Mouse (Mus musculus) thymus, adult 2 months (tissue): ENCODE measurements around the gene Tnn.

ENCODE experiments used
- CTCF ChIP-seq: fragments of 200-500 bp; IDR thresholded peaks from 2 replicates; pipeline ENCODE4 v1.5.1; 2012; ENCODE audit warnings: mild to moderate bottlenecking, control low read depth, low read length, moderate library complexity, borderline replicate concordance; ENCODE audit not compliant: control insufficient read depth, poor library complexity, insufficient read depth; ENCODE audit errors: extremely low read depth
- POLR2A ChIP-seq: fragments of 200-500 bp; IDR thresholded peaks from 2 replicates; pipeline ENCODE4 v1.6.1; 2012; ENCODE audit warnings: mild to moderate bottlenecking, low read length, control low read depth, moderate library complexity; ENCODE audit not compliant: control insufficient read depth, poor library complexity, insufficient read depth; ENCODE audit errors: extremely low read depth

DNA sequence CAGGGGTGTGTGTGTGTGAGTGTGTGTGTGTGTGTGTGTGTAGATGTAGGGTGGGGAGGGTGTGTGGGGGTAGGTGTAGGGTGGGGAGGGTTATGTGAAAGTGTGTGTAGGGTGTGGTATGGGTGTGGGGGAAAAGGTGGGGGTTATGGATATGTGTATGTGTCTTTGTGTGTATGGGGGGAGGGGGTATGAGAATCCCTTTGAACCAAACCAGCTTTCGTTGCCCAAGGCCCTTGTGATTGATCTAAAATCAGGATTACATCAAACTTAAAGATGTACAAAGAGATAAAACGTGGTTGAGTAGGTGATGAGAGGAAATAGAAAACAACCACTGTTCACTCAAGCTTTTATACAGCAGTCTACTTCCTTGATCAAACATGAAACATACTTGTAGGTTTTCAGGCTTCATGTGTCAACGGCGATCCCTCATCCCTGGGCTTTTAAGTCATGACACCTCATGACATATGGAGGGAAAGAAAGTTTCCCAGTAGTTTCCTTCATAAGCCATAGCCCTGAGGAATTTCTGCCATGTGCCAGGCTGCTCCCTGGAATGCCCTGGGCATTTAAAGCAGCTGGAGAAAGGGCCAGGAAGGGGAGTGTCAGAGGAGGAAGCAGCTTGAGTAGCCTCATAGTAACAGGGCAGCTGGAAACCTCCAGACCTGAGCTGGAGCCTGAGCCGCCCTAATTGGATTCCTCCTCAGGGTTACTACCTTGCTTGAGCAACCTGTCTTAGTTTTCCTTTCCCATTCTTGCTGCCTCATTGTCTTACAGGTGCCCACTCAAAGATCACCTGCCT, 99.7 kb downstream of the Tnn start:
- TF ChIP-seq POLR2A, result no peak
- TF ChIP-seq CTCF, result no peak
